Mouse (Mus musculus): ENCODE data around the gene Alpi. TPM values are rescaled to one million over a fixed set of nuclear protein-coding genes. Genes with fewer than 3 reads are reported as not detected.

Alpi gene
- polyA plus RNA-seq, 1 experiment from 2014 or later = 0.61 TPM

DNA sequence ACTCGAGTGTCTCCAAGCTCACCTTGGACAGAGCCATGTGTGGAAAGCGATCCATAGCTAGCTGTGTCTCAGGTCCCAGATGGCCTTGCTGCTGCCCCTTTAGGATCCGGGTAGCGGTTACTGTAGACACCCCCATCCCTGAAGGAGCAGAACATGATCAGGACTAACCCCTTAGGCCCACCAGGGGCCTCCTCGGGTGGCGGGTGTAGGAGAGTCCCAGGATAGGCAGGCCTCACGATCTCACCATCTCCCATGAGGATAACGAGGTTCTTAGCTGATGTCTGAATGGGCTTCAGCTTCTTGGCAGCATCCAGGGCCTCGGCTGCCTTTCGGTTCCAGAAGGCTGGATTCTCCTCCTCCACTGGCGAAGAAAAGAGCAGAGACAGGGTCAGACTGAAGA lies 12.2 kb downstream of the Alpi start:
- Histone ChIP-seq H3K9ac (replicated peaks; ENCODE audit: low read depth, low read length) (no peak overlapping the region), H3K27ac (ENCODE audit: low read length) (no peak overlapping the region), H3K4me1 (ENCODE audit: control insufficient read depth, insufficient read depth, low read length) (no peaks in the 10 kb centered on the region), H3K36me3 (ENCODE audit: control insufficient read depth, insufficient read depth, low read length) (no peaks in the 10 kb centered on the region), H3K9me3 (ENCODE audit: control insufficient read depth, low read depth, low read length) (no peaks in the 10 kb centered on the region), H3K27me3 (ENCODE audit: control insufficient read depth, insufficient read depth, low read length) (no peaks in the 10 kb centered on the region), H3K4me2 (replicated peaks; ENCODE audit: low read depth, low read length) (no peak overlapping the region), H3K4me3 (ENCODE audit: low read depth, low read length) (no peak overlapping the region)
- 88% methylated on average over 11 of the region's 11 CpGs for WGBS
- ATAC-seq (ENCODE audit: insufficient number of reproducible peaks, insufficient read depth, low FRiP score, low read depth) = no peak

DNA sequence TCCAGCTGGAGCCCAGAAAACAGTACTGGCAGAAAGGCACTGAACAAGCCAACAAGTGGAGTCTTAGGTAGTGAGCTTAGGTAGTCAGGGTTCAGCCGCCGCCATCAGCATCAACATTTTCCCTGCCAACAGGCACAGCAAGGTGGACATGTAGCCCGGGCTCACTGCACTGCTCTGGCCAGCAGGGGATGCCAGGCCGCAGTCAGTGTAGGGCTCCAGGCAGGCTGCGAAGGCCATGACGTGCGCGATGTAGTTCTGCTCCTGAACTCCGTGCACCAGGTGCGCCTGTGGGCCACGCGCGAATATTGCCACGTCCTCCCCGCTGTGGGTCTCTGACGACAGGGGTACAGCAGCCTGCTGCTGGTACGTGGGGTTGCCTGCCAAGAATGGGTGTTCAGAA lies 14.4 kb downstream of the Alpi start:
- no peaks in the 10 kb centered on the region for H3K36me3 ChIP-seq (ENCODE audit: control insufficient read depth, insufficient read depth, low read length)
- WGBS = 76% methylated on average over 17 of the region's 17 CpGs
- H3K27me3 ChIP-seq (ENCODE audit: control insufficient read depth, insufficient read depth, low read length) = no peaks in the 10 kb centered on the region
- H3K4me3 ChIP-seq (ENCODE audit: low read depth, low read length) = no peak overlapping the region
- no peak overlapping the region for H3K4me2 ChIP-seq (replicated peaks; ENCODE audit: low read depth, low read length)
- no peak for ATAC-seq (ENCODE audit: insufficient number of reproducible peaks, insufficient read depth, low FRiP score, low read depth)
- no peak overlapping the region; the same call in 1 of the 2 replicates for H3K9ac ChIP-seq (replicated peaks; ENCODE audit: low read depth, low read length)
- no peaks in the 10 kb centered on the region for H3K9me3 ChIP-seq (ENCODE audit: control insufficient read depth, low read depth, low read length)
- no peaks in the 10 kb centered on the region for H3K4me1 ChIP-seq (ENCODE audit: control insufficient read depth, insufficient read depth, low read length)
- H3K27ac ChIP-seq (ENCODE audit: low read length) = no peak overlapping the region

DNA sequence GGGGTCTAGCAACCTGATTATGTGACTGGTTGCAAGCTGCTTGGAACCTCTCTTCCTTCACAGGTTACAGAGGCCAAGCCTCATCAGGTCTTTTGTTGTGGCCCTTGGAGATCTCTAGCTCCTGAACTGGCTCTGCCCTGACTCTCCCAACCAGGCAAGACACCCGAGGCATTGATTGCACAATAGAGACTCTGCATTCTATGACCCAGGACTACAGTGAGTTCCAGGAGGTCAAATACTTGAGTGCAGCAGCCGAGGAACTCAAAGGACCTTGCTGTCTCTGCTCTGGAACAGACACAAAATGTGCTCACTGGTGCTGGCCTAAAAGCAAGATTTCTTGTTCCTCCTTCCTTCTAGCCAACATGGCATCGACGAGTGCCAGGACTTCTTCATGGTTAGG lies 15.2 kb downstream of the Alpi start:
- H3K4me3 ChIP-seq (ENCODE audit: low read depth, low read length) = no peak overlapping the region
- no peak overlapping the region for H3K4me2 ChIP-seq (replicated peaks; ENCODE audit: low read depth, low read length)
- H3K9ac ChIP-seq (replicated peaks; ENCODE audit: low read depth, low read length) = no peak overlapping the region
- no peaks in the 10 kb centered on the region for H3K36me3 ChIP-seq (ENCODE audit: control insufficient read depth, insufficient read depth, low read length)
- H3K27me3 ChIP-seq (ENCODE audit: control insufficient read depth, insufficient read depth, low read length) = no peaks in the 10 kb centered on the region
- 63% methylated on average over 4 of the region's 4 CpGs for WGBS
- no peaks in the 10 kb centered on the region for H3K9me3 ChIP-seq (ENCODE audit: control insufficient read depth, low read depth, low read length)
- no peak overlapping the region for H3K27ac ChIP-seq (ENCODE audit: low read length)
- no peaks in the 10 kb centered on the region for H3K4me1 ChIP-seq (ENCODE audit: control insufficient read depth, insufficient read depth, low read length)
- no peak for ATAC-seq (ENCODE audit: insufficient number of reproducible peaks, insufficient read depth, low FRiP score, low read depth)

DNA sequence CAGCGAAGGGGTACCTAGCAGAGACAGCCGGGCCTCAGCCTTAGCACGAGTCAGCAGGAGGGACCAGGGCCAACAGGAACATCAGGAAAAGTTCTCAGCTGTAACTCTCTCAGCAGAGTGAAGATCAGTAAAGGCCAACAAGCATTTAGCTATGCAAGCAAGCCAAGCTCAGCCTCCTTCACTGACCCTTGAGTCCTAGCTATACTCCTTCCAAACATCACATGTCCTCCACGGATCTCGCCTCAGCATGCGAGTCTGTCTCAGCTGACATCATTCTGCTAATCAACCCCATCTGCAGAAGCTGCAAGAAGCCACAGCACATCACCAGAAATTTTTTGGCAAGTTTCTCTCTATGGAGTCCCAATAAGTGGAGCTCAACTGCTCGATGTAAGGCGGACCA lies 27.6 kb downstream of the Alpi start:
- Histone ChIP-seq H3K27me3 (ENCODE audit: control insufficient read depth, insufficient read depth, low read length) (no peaks in the 10 kb centered on the region), H3K36me3 (ENCODE audit: control insufficient read depth, insufficient read depth, low read length) (no peaks in the 10 kb centered on the region), H3K4me3 (ENCODE audit: low read depth, low read length) (no peak overlapping the region), H3K4me1 (ENCODE audit: control insufficient read depth, insufficient read depth, low read length) (no peaks in the 10 kb centered on the region), H3K27ac (ENCODE audit: low read length) (no peak overlapping the region), H3K9ac (replicated peaks; ENCODE audit: low read depth, low read length) (no peak overlapping the region), H3K9me3 (ENCODE audit: control insufficient read depth, low read depth, low read length) (no peaks in the 10 kb centered on the region), H3K4me2 (replicated peaks; ENCODE audit: low read depth, low read length) (no peak overlapping the region)
- no peak for ATAC-seq (ENCODE audit: insufficient number of reproducible peaks, insufficient read depth, low FRiP score, low read depth)
- WGBS = 80% methylated on average over 8 of the region's 8 CpGs

DNA sequence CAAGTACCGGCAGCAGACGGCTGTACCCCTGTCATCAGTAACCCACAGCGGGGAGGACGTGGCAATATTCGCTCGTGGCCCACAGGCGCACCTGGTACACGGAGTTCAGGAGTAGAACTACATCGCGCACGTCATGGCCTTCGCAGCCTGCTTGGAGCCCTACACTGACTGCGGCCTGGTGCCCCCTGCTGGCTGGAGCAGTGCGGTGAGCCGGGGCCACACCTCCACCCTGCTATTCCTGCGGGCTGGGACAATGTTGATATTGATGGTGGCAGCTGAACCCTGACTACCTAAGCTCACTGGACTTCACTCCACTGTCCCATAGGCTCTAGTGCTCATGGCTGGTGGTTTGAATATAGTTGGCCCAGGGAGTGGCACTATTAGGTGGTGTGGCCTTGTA lies 30.7 kb downstream of the Alpi start:
- ATAC-seq (ENCODE audit: insufficient number of reproducible peaks, insufficient read depth, low FRiP score, low read depth) = peak; percentile 42; the same call in 1 of the 2 replicates
- Histone ChIP-seq H3K4me2 (replicated peaks; ENCODE audit: low read depth, low read length) (no peak overlapping the region), H3K27ac (ENCODE audit: low read length) (no peak overlapping the region), H3K9me3 (ENCODE audit: control insufficient read depth, low read depth, low read length) (no peaks in the 10 kb centered on the region), H3K9ac (replicated peaks; ENCODE audit: low read depth, low read length) (no peak overlapping the region), H3K36me3 (ENCODE audit: control insufficient read depth, insufficient read depth, low read length) (no peaks in the 10 kb centered on the region), H3K4me3 (ENCODE audit: low read depth, low read length) (no peak overlapping the region), H3K4me1 (ENCODE audit: control insufficient read depth, insufficient read depth, low read length) (no peaks in the 10 kb centered on the region), H3K27me3 (ENCODE audit: control insufficient read depth, insufficient read depth, low read length) (no peaks in the 10 kb centered on the region)
- WGBS = 50% methylated on average over 16 of the region's 16 CpGs

DNA sequence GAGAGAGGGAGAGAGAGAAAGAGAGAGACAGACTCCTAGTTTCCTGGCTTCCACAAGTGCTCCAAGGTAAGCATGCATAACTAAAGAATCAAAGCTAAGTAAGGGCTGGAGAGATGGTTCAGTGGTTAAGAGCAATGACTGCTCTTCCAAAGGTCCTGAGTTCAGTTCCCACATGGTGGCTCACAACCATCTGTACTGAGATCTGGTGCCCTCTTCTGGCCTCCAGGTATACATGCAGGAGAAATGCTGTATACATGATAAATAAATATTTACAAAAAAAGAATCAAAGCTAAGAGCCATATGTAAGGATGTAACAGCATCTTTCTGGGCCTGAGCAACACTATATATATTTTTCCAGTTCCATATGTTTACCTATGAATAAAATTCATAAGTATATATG lies 40.5 kb downstream of the Alpi start:
- no peak overlapping the region for H3K4me2 ChIP-seq (replicated peaks; ENCODE audit: low read depth, low read length)
- no peaks in the 10 kb centered on the region for H3K27me3 ChIP-seq (ENCODE audit: control insufficient read depth, insufficient read depth, low read length)
- H3K36me3 ChIP-seq (ENCODE audit: control insufficient read depth, insufficient read depth, low read length) = no peaks in the 10 kb centered on the region
- no peak overlapping the region for H3K27ac ChIP-seq (ENCODE audit: low read length)
- H3K9me3 ChIP-seq (ENCODE audit: control insufficient read depth, low read depth, low read length) = no peaks in the 10 kb centered on the region
- H3K4me3 ChIP-seq (ENCODE audit: low read depth, low read length) = no peak overlapping the region
- no peaks in the 10 kb centered on the region for H3K4me1 ChIP-seq (ENCODE audit: control insufficient read depth, insufficient read depth, low read length)
- ATAC-seq (ENCODE audit: insufficient number of reproducible peaks, insufficient read depth, low FRiP score, low read depth) = no peak
- H3K9ac ChIP-seq (replicated peaks; ENCODE audit: low read depth, low read length) = no peak overlapping the region

DNA sequence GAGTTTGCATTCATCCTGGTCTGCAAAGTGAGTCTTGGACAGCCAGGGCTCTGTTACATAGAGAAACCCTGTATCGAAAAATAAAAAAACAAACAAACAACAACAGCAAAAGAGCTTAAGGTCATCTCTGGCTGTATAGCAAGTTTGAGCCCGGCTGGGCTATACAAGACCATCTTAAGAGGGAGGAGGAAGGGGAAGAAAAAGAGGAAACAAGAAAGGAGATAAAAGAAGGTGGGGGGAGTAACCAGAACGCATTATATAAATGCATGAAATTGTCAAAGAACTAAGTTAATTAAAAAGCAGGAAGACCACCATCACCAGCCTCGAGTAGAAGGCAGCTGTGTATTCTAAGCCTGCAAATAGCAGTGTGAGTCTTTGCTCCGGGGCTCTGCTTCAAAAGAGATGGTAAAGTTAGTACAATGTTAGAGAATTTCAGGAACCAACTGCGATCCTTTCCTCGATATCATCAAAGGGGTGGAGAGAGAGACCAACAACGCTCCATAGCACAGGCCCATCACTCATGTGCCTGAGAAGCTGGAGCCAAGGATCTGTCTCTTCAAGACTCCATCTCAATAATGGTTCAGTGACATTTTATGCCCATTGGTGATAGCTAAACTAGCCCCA lies 42.3 kb downstream of the Alpi start:
- Histone ChIP-seq H3K4me1 (ENCODE audit: control insufficient read depth, insufficient read depth, low read length) (no peaks in the 10 kb centered on the region), H3K36me3 (ENCODE audit: control insufficient read depth, insufficient read depth, low read length) (no peaks in the 10 kb centered on the region), H3K4me2 (replicated peaks; ENCODE audit: low read depth, low read length) (no peak overlapping the region), H3K4me3 (ENCODE audit: low read depth, low read length) (no peak overlapping the region), H3K27me3 (ENCODE audit: control insufficient read depth, insufficient read depth, low read length) (no peaks in the 10 kb centered on the region), H3K27ac (ENCODE audit: low read length) (no peak overlapping the region), H3K9me3 (ENCODE audit: control insufficient read depth, low read depth, low read length) (no peaks in the 10 kb centered on the region), H3K9ac (replicated peaks; ENCODE audit: low read depth, low read length) (no peak overlapping the region)
- no peak for ATAC-seq (ENCODE audit: insufficient number of reproducible peaks, insufficient read depth, low FRiP score, low read depth)
- WGBS = 78% methylated on average over 8 of the region's 8 CpGs

DNA sequence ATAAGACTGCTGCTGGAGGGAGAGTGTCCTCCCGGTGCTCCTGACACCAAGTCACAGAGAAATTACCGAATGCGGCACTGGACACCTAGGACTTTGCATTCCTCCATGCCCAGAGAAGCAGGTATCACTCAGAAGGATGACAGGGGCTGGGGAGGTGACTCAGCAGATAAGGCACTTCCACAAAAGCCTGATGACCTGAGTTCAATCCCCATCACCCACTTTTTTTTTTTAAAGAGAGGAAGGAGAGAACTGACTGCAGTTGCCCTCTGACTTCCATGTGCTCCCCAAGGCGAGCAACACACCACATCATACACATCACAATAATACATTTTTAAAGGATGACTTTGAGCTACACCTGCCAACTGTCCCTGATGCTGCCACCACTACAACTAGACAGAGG lies 44.3 kb downstream of the Alpi start:
- ATAC-seq (ENCODE audit: insufficient number of reproducible peaks, insufficient read depth, low FRiP score, low read depth) = no peak
- H3K9me3 ChIP-seq (ENCODE audit: control insufficient read depth, low read depth, low read length) = no peaks in the 10 kb centered on the region
- H3K9ac ChIP-seq (replicated peaks; ENCODE audit: low read depth, low read length) = no peak overlapping the region
- no peak overlapping the region for H3K4me2 ChIP-seq (replicated peaks; ENCODE audit: low read depth, low read length)
- no peaks in the 10 kb centered on the region for H3K36me3 ChIP-seq (ENCODE audit: control insufficient read depth, insufficient read depth, low read length)
- WGBS = 72% methylated on average over 4 of the region's 4 CpGs
- H3K4me1 ChIP-seq (ENCODE audit: control insufficient read depth, insufficient read depth, low read length) = no peaks in the 10 kb centered on the region
- no peak overlapping the region for H3K4me3 ChIP-seq (ENCODE audit: low read depth, low read length)
- H3K27me3 ChIP-seq (ENCODE audit: control insufficient read depth, insufficient read depth, low read length) = no peaks in the 10 kb centered on the region
- no peak overlapping the region for H3K27ac ChIP-seq (ENCODE audit: low read length)

DNA sequence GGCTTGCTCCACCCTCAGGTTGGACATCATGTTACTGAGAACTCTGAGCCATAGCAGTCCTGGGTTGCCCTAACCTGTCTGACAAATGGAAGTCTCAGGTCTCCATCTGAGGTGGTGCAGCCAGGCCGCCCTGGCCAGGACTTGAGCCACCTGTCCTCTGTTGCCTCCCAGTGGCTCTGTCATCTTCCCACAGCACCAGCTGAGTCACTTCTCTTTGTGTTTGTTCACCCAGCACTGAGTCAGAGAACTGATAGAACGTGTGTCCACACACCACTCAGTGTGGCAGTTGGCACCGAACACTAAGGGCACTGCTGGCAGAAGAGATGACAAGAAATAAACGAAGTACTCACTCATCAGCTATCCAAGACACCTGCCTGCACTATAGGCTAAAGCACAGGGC lies 50.0 kb downstream of the Alpi start:
- ATAC-seq (ENCODE audit: insufficient number of reproducible peaks, insufficient read depth, low FRiP score, low read depth) = no peak
- 85% methylated on average over 4 of the region's 4 CpGs for WGBS
- H3K36me3 ChIP-seq (ENCODE audit: control insufficient read depth, insufficient read depth, low read length) = no peaks in the 10 kb centered on the region; the same call in 1 of the 2 replicates

More for the DNA sequence above, 50.0 kb downstream of the Alpi start:
- Histone ChIP-seq H3K27ac (ENCODE audit: low read length) (no peak overlapping the region), H3K4me2 (replicated peaks; ENCODE audit: low read depth, low read length) (no peak overlapping the region), H3K4me3 (ENCODE audit: low read depth, low read length) (no peak overlapping the region), H3K4me1 (ENCODE audit: control insufficient read depth, insufficient read depth, low read length) (no peaks in the 10 kb centered on the region), H3K9me3 (ENCODE audit: control insufficient read depth, low read depth, low read length) (no peaks in the 10 kb centered on the region), H3K9ac (replicated peaks; ENCODE audit: low read depth, low read length) (no peak overlapping the region), H3K27me3 (ENCODE audit: control insufficient read depth, insufficient read depth, low read length) (no peaks in the 10 kb centered on the region)

Data from stomach, embryonic 14.5 days (tissue).